Mouse (Mus musculus) WW6 (cell line): ENCODE measurements around the gene Adam10.
A peak's percentile ranks its signal among the peaks of the same experiment; 100 is the strongest.

Experiments used
- DNase-seq: peaks from one replicate; pipeline ENCODE4 v3.0.0-alpha.2; 2013; ENCODE audit warnings: low read depth, low spot score

Gene Adam10

GRCm38 (mm10) chr9:70788705-70789104, 109.9 kb downstream of the Adam10 start:
- DNase-seq, result no peak

GRCm38 (mm10) chr9:70790621-70791020, 111.8 kb downstream of the Adam10 start:
- DNase-seq, result no peak

- no peak for DNase-seq
Observed at GRCm38 (mm10) chr9:70794643-70795438, 116.0 kb downstream of the Adam10 start.

GRCm38 (mm10) chr9:70795439-70795757, 116.6 kb downstream of the Adam10 start:
- peak; percentile 50 for DNase-seq

GRCm38 (mm10) chr9:70800588-70801315, 122.0 kb downstream of the Adam10 start:
- no peak for DNase-seq

GRCm38 (mm10) chr9:70801761-70802160, 123.0 kb downstream of the Adam10 start:
- no peak for DNase-seq

DNA sequence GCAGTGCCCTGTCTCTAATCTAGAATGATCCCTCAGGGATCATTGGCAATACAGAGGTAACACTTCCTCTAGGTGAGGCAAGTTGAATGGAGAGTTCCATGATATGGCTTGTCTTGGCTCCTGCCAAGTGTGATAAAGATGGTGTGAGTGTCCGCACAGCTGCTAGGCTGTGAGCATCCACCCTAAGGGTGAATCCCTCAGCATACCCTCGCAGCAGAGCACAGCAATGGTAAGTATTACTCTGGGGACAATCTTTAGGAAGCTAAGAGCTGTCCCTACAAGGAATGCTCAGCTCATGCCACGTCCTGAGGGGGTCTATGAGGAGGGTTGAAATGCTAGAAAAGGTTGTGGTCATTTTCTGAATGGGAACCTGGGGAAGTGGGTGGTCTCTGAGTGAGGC, 124.0 kb downstream of the Adam10 start:
- no peak for DNase-seq

DNA sequence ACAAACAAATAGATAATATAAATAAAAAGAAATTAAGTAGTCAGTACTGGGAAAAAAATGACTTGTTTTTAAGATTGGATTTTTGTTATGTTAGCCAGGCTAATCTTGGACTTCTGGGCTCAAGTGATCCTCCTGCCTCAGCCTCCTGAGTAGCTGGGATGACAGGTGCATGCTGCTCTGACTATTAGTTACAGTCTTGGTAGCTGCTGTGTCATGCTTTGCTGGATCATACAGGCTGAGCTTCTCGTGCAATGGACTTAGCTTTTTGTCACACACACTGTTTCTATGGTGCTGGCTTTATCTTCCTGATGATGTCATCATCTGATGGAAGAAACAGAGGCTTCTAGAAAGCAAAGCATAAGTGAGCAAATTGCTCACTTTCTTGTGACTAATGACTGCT, 127.3 kb downstream of the Adam10 start:
- no peak for DNase-seq

- DNase-seq, result no peak
Observed at GRCm38 (mm10) chr9:70807714-70808113, 128.9 kb downstream of the Adam10 start.

- no peak for DNase-seq
Observed at GRCm38 (mm10) chr9:70812551-70812950, 133.8 kb downstream of the Adam10 start.

DNA sequence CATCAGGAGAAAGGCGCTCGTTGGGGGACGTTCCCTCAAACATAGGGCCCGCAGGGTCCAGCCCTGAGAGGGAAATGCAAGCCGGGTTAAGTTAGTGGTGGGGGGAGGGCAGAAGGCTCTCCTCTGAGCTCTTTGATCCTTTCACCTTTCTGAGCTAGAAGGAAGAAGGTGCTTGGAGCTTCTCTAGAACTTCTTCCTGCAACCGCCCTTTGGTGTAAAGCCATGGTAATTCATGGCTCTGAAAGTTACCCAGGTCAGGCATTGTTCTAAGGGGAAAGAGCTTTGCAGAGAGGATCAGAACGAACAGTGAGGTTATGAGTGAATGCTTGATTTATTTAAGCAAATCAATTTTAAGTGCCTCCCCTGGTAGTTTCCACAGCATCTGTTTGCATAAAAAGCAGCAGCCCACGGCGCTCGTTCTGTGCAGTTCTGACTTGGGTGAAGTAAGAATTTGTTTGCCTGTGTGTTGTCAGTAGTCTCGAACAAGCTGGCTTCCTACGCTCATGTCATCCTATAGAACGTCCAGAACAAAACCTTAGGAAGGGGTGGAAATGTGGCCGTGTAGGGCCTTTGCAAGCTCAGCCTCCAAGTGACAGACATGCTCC, 138.0 kb downstream of the Adam10 start:
- no peak for DNase-seq

GRCm38 (mm10) chr9:70817396-70817795, 138.6 kb downstream of the Adam10 start:
- peak; percentile 22 for DNase-seq

DNA sequence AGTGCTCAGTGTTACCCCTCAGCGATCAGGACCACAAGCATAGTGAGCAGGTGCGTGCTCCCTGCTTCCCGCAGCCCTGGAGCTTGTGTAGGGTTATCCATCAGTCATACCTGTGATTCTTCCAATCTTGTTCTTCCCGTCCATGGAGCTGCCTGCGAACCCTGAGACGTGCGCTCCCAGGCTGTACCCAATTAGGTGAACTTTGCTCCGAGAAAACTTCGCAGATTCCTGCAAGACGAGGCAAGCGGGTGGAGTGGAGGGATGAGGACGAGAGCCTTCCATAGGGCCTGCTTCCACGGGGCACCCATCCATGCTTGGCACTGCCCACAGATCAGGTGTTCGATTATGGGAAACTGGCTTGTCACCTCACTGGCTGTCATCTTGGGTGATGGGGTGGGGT, 139.9 kb downstream of the Adam10 start:
- no peak for DNase-seq

- DNase-seq, result no peak
Observed at GRCm38 (mm10) chr9:70824103-70824502, 145.3 kb downstream of the Adam10 start.

GRCm38 (mm10) chr9:70827911-70828310, 149.1 kb downstream of the Adam10 start:
- no peak for DNase-seq
